Mouse (Mus musculus) liver, embryonic 16.5 days (tissue): ENCODE measurements at regions not wholly inside any gene's neighbourhood (a gene's known extent, or its start where the extent isn't known, plus 50 kb on each side); places are given as distances from the start of the nearest gene placed in this dataset.

Source experiments
- ATAC-seq: fragments of 200-750 bp; cut with Nextera tagmentation; 2 replicates; pipeline ENCODE4 v1.8.0; 2017; ENCODE audit warnings: low read depth, mild to moderate bottlenecking, moderate number of reproducible peaks, moderate library complexity
- H3K27ac ChIP-seq: fragments of 300-500 bp; sonication (generic); 2 replicates; pipeline ENCODE4 v1.5.1; 2014; ENCODE audit warnings: mild to moderate bottlenecking, low read length
- H3K27me3 ChIP-seq: fragments of 300-500 bp; sonication (generic); 2 replicates; pipeline ENCODE4 v1.6.1; 2014; ENCODE audit warnings: low read depth, low read length, mixed read lengths; ENCODE audit not compliant: control insufficient read depth, insufficient read depth
- H3K36me3 ChIP-seq: fragments of 300-500 bp; sonication (generic); 2 replicates; pipeline ENCODE4 v1.6.1; 2014; ENCODE audit warnings: mild to moderate bottlenecking; ENCODE audit not compliant: control insufficient read depth, insufficient read depth
- H3K4me1 ChIP-seq: fragments of 300-500 bp; sonication (generic); 2 replicates; pipeline ENCODE4 v1.6.1; 2014; ENCODE audit warnings: low read depth, low read length, mixed read lengths; ENCODE audit not compliant: control insufficient read depth
- H3K4me2 ChIP-seq: fragments of 300-500 bp; sonication (generic); 2 replicates; pipeline ENCODE4 v1.6.1; 2014; ENCODE audit warnings: low read depth, low read length, mixed read lengths
- H3K4me3 ChIP-seq: fragments of 300-500 bp; sonication (generic); 2 replicates; pipeline ENCODE4 v1.5.1; 2014; ENCODE audit warnings: low read depth, mild to moderate bottlenecking, low read length
- H3K9ac ChIP-seq: fragments of 300-500 bp; sonication (generic); 2 replicates; pipeline ENCODE4 v1.6.1; 2014; ENCODE audit warnings: low read depth, low read length
- H3K9me3 ChIP-seq: fragments of 300-500 bp; sonication (generic); replicated peaks from 2 replicates; pipeline ENCODE4 v1.6.1; 2016; ENCODE audit warnings: low read length; ENCODE audit not compliant: control insufficient read depth
- WGBS: fragments of 180-500 bp; shearing (Covaris S2); extraction: QIAGEN DNeasy Blood & Tissue Kit; methylation state at CpG from one replicate; pipeline ENCODE4 v1.1.7; 2014; ENCODE audit not compliant: insufficient replicate concordance; 5-methylcytosine and 5-hydroxymethylcytosine counted together

GRCm38 (mm10) chr7:73169416-73169815 is 205.9 kb upstream of the Rgma start:
- H3K4me1 ChIP-seq, result no peaks in the 10 kb centered on the region
- no peaks in the 10 kb centered on the region for H3K27me3 ChIP-seq
- H3K9ac ChIP-seq, result no peak overlapping the region
- no peaks in the 10 kb centered on the region for H3K9me3 ChIP-seq
- no peak overlapping the region for H3K4me3 ChIP-seq
- no peaks in the 10 kb centered on the region for H3K36me3 ChIP-seq
- WGBS, result 55% methylated on average over 8 of the region's 8 CpGs
- H3K4me2 ChIP-seq, result no peak overlapping the region
- no peak overlapping the region for H3K27ac ChIP-seq
- no peak for ATAC-seq

- WGBS, result 67% methylated on average over 4 of the region's 4 CpGs
- H3K27ac ChIP-seq, result no peak overlapping the region
- no peak for ATAC-seq
Observed at GRCm38 (mm10) chr7:73172615-73173014, 202.7 kb upstream of the Rgma start.

GRCm38 (mm10) chr7:73183761-73184160 is 191.5 kb upstream of the Rgma start:
- H3K4me1 ChIP-seq, result no peaks in the 10 kb centered on the region
- no peak for ATAC-seq
- H3K36me3 ChIP-seq, result no peaks in the 10 kb centered on the region
- H3K9me3 ChIP-seq, result no peaks in the 10 kb centered on the region
- no peak overlapping the region for H3K9ac ChIP-seq
- no peak overlapping the region for H3K4me2 ChIP-seq
- H3K27ac ChIP-seq, result no peak overlapping the region
- 73% methylated on average over 8 of the region's 8 CpGs for WGBS
- H3K4me3 ChIP-seq, result no peak overlapping the region
- H3K27me3 ChIP-seq, result no peaks in the 10 kb centered on the region

More at GRCm38 (mm10) chr7:73172615-73173014, 202.7 kb upstream of the Rgma start:
- Histone ChIP-seq H3K27me3 (no peaks in the 10 kb centered on the region), H3K36me3 (no peaks in the 10 kb centered on the region), H3K4me1 (no peaks in the 10 kb centered on the region), H3K9ac (no peak overlapping the region), H3K4me2 (no peak overlapping the region), H3K9me3 (no peaks in the 10 kb centered on the region), H3K4me3 (no peak overlapping the region)

GRCm38 (mm10) chr7:73184208-73185070 is 190.9 kb upstream of the Rgma start:
- 72% methylated on average over 14 of the region's 14 CpGs for WGBS
- H3K27me3 ChIP-seq, result no peaks in the 10 kb centered on the region
- no peak overlapping the region for H3K9ac ChIP-seq
- no peak overlapping the region for H3K27ac ChIP-seq
- no peaks in the 10 kb centered on the region for H3K4me1 ChIP-seq
- no peak for ATAC-seq
- H3K4me3 ChIP-seq, result no peak overlapping the region
- H3K36me3 ChIP-seq, result no peaks in the 10 kb centered on the region
- no peak overlapping the region for H3K4me2 ChIP-seq
- no peaks in the 10 kb centered on the region for H3K9me3 ChIP-seq

GRCm38 (mm10) chr7:73185071-73185531 is 190.2 kb upstream of the Rgma start:
- Histone ChIP-seq H3K4me3 (no peak overlapping the region), H3K9me3 (no peaks in the 10 kb centered on the region), H3K9ac (no peak overlapping the region), H3K27ac (no peak overlapping the region), H3K27me3 (no peaks in the 10 kb centered on the region), H3K36me3 (no peaks in the 10 kb centered on the region), H3K4me1 (no peaks in the 10 kb centered on the region), H3K4me2 (no peak overlapping the region)
- 63% methylated on average over 10 of the region's 10 CpGs for WGBS
- no peak for ATAC-seq

GRCm38 (mm10) chr7:73185591-73185990 is 189.7 kb upstream of the Rgma start:
- Histone ChIP-seq H3K36me3 (no peaks in the 10 kb centered on the region), H3K4me1 (no peaks in the 10 kb centered on the region), H3K27ac (no peak overlapping the region), H3K4me3 (no peak overlapping the region), H3K4me2 (no peak overlapping the region), H3K27me3 (no peaks in the 10 kb centered on the region), H3K9me3 (no peaks in the 10 kb centered on the region), H3K9ac (no peak overlapping the region)
- no peak for ATAC-seq
- WGBS, result 77% methylated on average over 5 of the region's 5 CpGs

- no peak overlapping the region for H3K4me3 ChIP-seq
- no peak overlapping the region for H3K4me2 ChIP-seq
- no peaks in the 10 kb centered on the region for H3K4me1 ChIP-seq
- H3K9me3 ChIP-seq, result no peaks in the 10 kb centered on the region
- ATAC-seq, result no peak
- H3K9ac ChIP-seq, result no peak overlapping the region
- no peaks in the 10 kb centered on the region for H3K36me3 ChIP-seq
- WGBS, result 79% methylated on average over 3 of the region's 3 CpGs
- H3K27ac ChIP-seq, result no peak overlapping the region
- no peaks in the 10 kb centered on the region for H3K27me3 ChIP-seq
Observed at GRCm38 (mm10) chr7:73186501-73186900, 188.8 kb upstream of the Rgma start.

GRCm38 (mm10) chr7:73191388-73192278 is 183.7 kb upstream of the Rgma start:
- H3K4me3 ChIP-seq, result no peak overlapping the region
- no peak overlapping the region for H3K27ac ChIP-seq
- WGBS, result 48% methylated on average over 12 of the region's 12 CpGs
- no peaks in the 10 kb centered on the region for H3K27me3 ChIP-seq
- no peak for ATAC-seq
- no peaks in the 10 kb centered on the region for H3K9me3 ChIP-seq
- H3K9ac ChIP-seq, result no peak overlapping the region
- no peak overlapping the region for H3K4me2 ChIP-seq
- no peaks in the 10 kb centered on the region for H3K36me3 ChIP-seq
- H3K4me1 ChIP-seq, result no peaks in the 10 kb centered on the region

- 67% methylated on average over 7 of the region's 7 CpGs for WGBS
- Histone ChIP-seq H3K36me3 (no peaks in the 10 kb centered on the region), H3K27me3 (no peaks in the 10 kb centered on the region), H3K4me3 (no peak overlapping the region), H3K4me1 (no peaks in the 10 kb centered on the region), H3K4me2 (no peak overlapping the region), H3K9ac (no peak overlapping the region), H3K27ac (no peak overlapping the region), H3K9me3 (no peaks in the 10 kb centered on the region)
- no peak for ATAC-seq
Observed at GRCm38 (mm10) chr7:73192839-73193238, 182.5 kb upstream of the Rgma start.
